Mouse (Mus musculus): ENCODE data around the gene Tead4. TPM values are rescaled to one million over a fixed set of nuclear protein-coding genes. Genes with fewer than 3 reads are reported as not detected.
A peak's percentile ranks its signal among the peaks of the same experiment; 100 is the strongest.

The Tead4 gene
- polyA plus RNA-seq, 1 experiment from 2014 or later = 1.6 TPM

- Histone ChIP-seq H3K9me3 (no peaks in the 10 kb centered on the region), H3K27me3 (replicated peaks) (no peaks in the 10 kb centered on the region), H3K27ac (no peak overlapping the region), H3K4me3 (replicated peaks) (peak overlapping the region; percentile 65), H3K4me2 (peak overlapping the region; percentile 96), H3K4me1 (peaks cover 3% of the 10 kb centered on the region; the same call in 1 of the 2 replicates), H3K9ac (peak overlapping the region; percentile 27; the same call in 1 of the 2 replicates), H3K36me3 (no peaks in the 10 kb centered on the region)
- peak; percentile 99 for ATAC-seq (ENCODE audit: insufficient read depth, low FRiP score, low read depth)
- WGBS = under 1% methylated on average over 54 of the region's 54 CpGs
Observed at GRCm38 (mm10) chr6:128200116-128200846, 100.3 kb downstream of the Tead4 start.

- WGBS = 33% methylated on average over 2 of the region's 2 CpGs
Observed at GRCm38 (mm10) chr6:128183521-128183920, 117.1 kb downstream of the Tead4 start.

GRCm38 (mm10) chr6:128181176-128181575 is 119.4 kb downstream of the Tead4 start:
- ATAC-seq (ENCODE audit: insufficient read depth, low FRiP score, low read depth) = no peak

More at GRCm38 (mm10) chr6:128183521-128183920, 117.1 kb downstream of the Tead4 start:
- Histone ChIP-seq H3K36me3 (no peaks in the 10 kb centered on the region), H3K27me3 (replicated peaks) (no peaks in the 10 kb centered on the region), H3K4me2 (no peak overlapping the region), H3K4me3 (replicated peaks) (no peak overlapping the region), H3K27ac (no peak overlapping the region), H3K9me3 (no peaks in the 10 kb centered on the region), H3K4me1 (no peaks in the 10 kb centered on the region), H3K9ac (no peak overlapping the region)
- ATAC-seq (ENCODE audit: insufficient read depth, low FRiP score, low read depth) = no peak

GRCm38 (mm10) chr6:128179651-128180050 is 121.0 kb downstream of the Tead4 start:
- Histone ChIP-seq H3K9ac (no peak overlapping the region), H3K4me1 (no peaks in the 10 kb centered on the region), H3K4me3 (replicated peaks) (no peak overlapping the region), H3K36me3 (no peaks in the 10 kb centered on the region), H3K27me3 (replicated peaks) (no peaks in the 10 kb centered on the region), H3K9me3 (no peaks in the 10 kb centered on the region), H3K27ac (no peak overlapping the region), H3K4me2 (no peak overlapping the region)
- no peak for ATAC-seq (ENCODE audit: insufficient read depth, low FRiP score, low read depth)
- WGBS = 89% methylated on average over 1 of the region's 1 CpGs

More at GRCm38 (mm10) chr6:128181176-128181575, 119.4 kb downstream of the Tead4 start:
- Histone ChIP-seq H3K27ac (no peak overlapping the region), H3K4me2 (no peak overlapping the region), H3K4me1 (no peaks in the 10 kb centered on the region), H3K9me3 (no peaks in the 10 kb centered on the region), H3K4me3 (replicated peaks) (no peak overlapping the region), H3K27me3 (replicated peaks) (no peaks in the 10 kb centered on the region), H3K9ac (no peak overlapping the region), H3K36me3 (no peaks in the 10 kb centered on the region)
- WGBS = 54% methylated on average over 5 of the region's 5 CpGs

GRCm38 (mm10) chr6:128179247-128179646 is 121.4 kb downstream of the Tead4 start:
- WGBS = 75% methylated on average over 5 of the region's 5 CpGs
- no peak overlapping the region for H3K4me3 ChIP-seq (replicated peaks)
- no peak overlapping the region for H3K4me2 ChIP-seq
- H3K9ac ChIP-seq = no peak overlapping the region
- no peaks in the 10 kb centered on the region for H3K27me3 ChIP-seq (replicated peaks)
- no peaks in the 10 kb centered on the region for H3K9me3 ChIP-seq
- no peak for ATAC-seq (ENCODE audit: insufficient read depth, low FRiP score, low read depth)
- no peaks in the 10 kb centered on the region for H3K36me3 ChIP-seq
- no peak overlapping the region for H3K27ac ChIP-seq
- H3K4me1 ChIP-seq = no peaks in the 10 kb centered on the region

GRCm38 (mm10) chr6:128178681-128179080 is 121.9 kb downstream of the Tead4 start:
- H3K9ac ChIP-seq = no peak overlapping the region
- no peaks in the 10 kb centered on the region for H3K36me3 ChIP-seq
- no peak overlapping the region for H3K4me2 ChIP-seq
- no peak overlapping the region for H3K4me3 ChIP-seq (replicated peaks)
- no peak overlapping the region for H3K27ac ChIP-seq
- no peaks in the 10 kb centered on the region for H3K4me1 ChIP-seq
- no peaks in the 10 kb centered on the region for H3K9me3 ChIP-seq
- H3K27me3 ChIP-seq (replicated peaks) = no peaks in the 10 kb centered on the region
- ATAC-seq (ENCODE audit: insufficient read depth, low FRiP score, low read depth) = no peak
- WGBS = 85% methylated on average over 2 of the region's 2 CpGs

Other genes starting within 250 kb of the Tead4 start
- gene Tspan9, start 157.2 kb downstream of the Tead4 start, polyA plus RNA-seq (2015; fragmentation: Nextera tagmentation; extraction: Ambion mirVana) = 123 and 131 TPM in 2 replicates
- 14.6 and 15.8 TPM in 2 replicates for gene Tulp3, start 55.0 kb upstream of the Tead4 start, polyA plus RNA-seq (2015; fragmentation: Nextera tagmentation; extraction: Ambion mirVana)
- 96.8 and 102 TPM in 2 replicates for gene Rhno1, start 62.1 kb upstream of the Tead4 start, polyA plus RNA-seq (2015; fragmentation: Nextera tagmentation; extraction: Ambion mirVana)
- 23.2 and 27.3 TPM in 2 replicates for gene Foxm1, start 62.1 kb upstream of the Tead4 start, polyA plus RNA-seq (2015; fragmentation: Nextera tagmentation; extraction: Ambion mirVana)
- 0.28 and 0.31 TPM in 2 replicates for gene Tex52, start 74.6 kb upstream of the Tead4 start, polyA plus RNA-seq (2015; fragmentation: Nextera tagmentation; extraction: Ambion mirVana)
- gene Gm44596, start 74.7 kb upstream of the Tead4 start, polyA plus RNA-seq (2015; fragmentation: Nextera tagmentation; extraction: Ambion mirVana) = not detected in 2 replicates
- gene Nrip2, start 98.5 kb upstream of the Tead4 start, polyA plus RNA-seq (2015; fragmentation: Nextera tagmentation; extraction: Ambion mirVana) = 4.7 and 5.3 TPM in 2 replicates
- 28.5 and 29.0 TPM in 2 replicates for gene Itfg2, start 124.1 kb upstream of the Tead4 start, polyA plus RNA-seq (2015; fragmentation: Nextera tagmentation; extraction: Ambion mirVana)
- gene Fkbp4, start 137.9 kb upstream of the Tead4 start, polyA plus RNA-seq (2015; fragmentation: Nextera tagmentation; extraction: Ambion mirVana) = 407 and 470 TPM in 2 replicates
- 3.4 and 10.6 TPM in 2 replicates for gene Pzp, start 225.9 kb upstream of the Tead4 start, polyA plus RNA-seq (2015; fragmentation: Nextera tagmentation; extraction: Ambion mirVana)